Mouse (Mus musculus): ENCODE data around the gene Gm9821. TPM values are rescaled to one million over a fixed set of nuclear protein-coding genes. Genes with fewer than 3 reads are reported as not detected.

Gene Gm9821
- polyA plus RNA-seq, 1 experiment = 0.12 TPM

Other genes starting within 250 kb of the Gm9821 start
- 114 and 115 TPM in 2 replicates for gene Atg13, start 235.1 kb upstream of the Gm9821 start, polyA plus RNA-seq (2012; rRNA removed)
- gene Harbi1, start 234.9 kb upstream of the Gm9821 start, polyA plus RNA-seq (2012; rRNA removed) = 4.1 and 4.6 TPM in 2 replicates
- 37.2 and 39.1 TPM in 2 replicates for gene Ambra1, start 215.6 kb upstream of the Gm9821 start, polyA plus RNA-seq (2012; rRNA removed)
- gene Chrm4, start 18.5 kb upstream of the Gm9821 start, polyA plus RNA-seq (2012; rRNA removed) = 36.1 and 39.2 TPM in 2 replicates
- gene Mdk, start 13.4 kb upstream of the Gm9821 start, polyA plus RNA-seq (2012; rRNA removed) = 53.6 and 61.5 TPM in 2 replicates
- 590 and 632 TPM in 2 replicates for gene Dgkz, start 30.2 kb downstream of the Gm9821 start, polyA plus RNA-seq (2012; rRNA removed)
- 1.7 and 1.8 TPM in 2 replicates for gene Creb3l1, start 78.8 kb downstream of the Gm9821 start, polyA plus RNA-seq (2012; rRNA removed)
- 51.2 and 54.6 TPM in 2 replicates for gene Phf21a, start 147.4 kb downstream of the Gm9821 start, polyA plus RNA-seq (2012; rRNA removed)

All from frontal cortex, adult 2 months (tissue).